Mouse (Mus musculus) cerebellum, adult 8-10 months (tissue): ENCODE measurements around the gene Dnajc27.

ENCODE experiments used
- DNase-seq: peaks from one replicate; pipeline ENCODE4 v3.0.0; 2022

Dnajc27 gene

GRCm38 (mm10) chr12:4082132-4083001 is at the start of gene Dnajc27:
TSS of gene Dnajc27 (plus strand) at chr12:4082583.
- DNase-seq, result peak; percentile 97

DNA sequence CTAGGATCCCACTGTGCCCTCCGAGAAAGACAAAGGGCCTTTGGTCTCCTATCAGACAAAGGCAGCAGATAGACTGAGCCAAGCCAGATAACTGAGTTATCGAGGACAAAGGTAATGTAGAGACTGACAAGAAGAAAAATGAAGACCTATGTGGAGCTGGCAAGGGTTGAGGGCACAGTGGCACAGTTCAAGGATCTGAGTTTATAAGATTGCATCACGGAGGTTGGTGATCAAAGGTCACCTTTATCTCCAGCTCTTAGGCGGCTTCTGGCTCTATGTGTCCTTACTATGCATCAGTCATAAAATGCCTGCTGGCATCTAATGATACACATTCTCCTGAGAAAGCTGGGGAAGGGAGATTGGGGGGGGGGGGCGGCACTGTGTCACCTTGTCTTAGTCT is 46.2 kb upstream of the Dnajc27 start:
- DNase-seq, result no peak

GRCm38 (mm10) chr12:4037511-4037910 is 44.9 kb upstream of the Dnajc27 start:
- no peak for DNase-seq

DNA sequence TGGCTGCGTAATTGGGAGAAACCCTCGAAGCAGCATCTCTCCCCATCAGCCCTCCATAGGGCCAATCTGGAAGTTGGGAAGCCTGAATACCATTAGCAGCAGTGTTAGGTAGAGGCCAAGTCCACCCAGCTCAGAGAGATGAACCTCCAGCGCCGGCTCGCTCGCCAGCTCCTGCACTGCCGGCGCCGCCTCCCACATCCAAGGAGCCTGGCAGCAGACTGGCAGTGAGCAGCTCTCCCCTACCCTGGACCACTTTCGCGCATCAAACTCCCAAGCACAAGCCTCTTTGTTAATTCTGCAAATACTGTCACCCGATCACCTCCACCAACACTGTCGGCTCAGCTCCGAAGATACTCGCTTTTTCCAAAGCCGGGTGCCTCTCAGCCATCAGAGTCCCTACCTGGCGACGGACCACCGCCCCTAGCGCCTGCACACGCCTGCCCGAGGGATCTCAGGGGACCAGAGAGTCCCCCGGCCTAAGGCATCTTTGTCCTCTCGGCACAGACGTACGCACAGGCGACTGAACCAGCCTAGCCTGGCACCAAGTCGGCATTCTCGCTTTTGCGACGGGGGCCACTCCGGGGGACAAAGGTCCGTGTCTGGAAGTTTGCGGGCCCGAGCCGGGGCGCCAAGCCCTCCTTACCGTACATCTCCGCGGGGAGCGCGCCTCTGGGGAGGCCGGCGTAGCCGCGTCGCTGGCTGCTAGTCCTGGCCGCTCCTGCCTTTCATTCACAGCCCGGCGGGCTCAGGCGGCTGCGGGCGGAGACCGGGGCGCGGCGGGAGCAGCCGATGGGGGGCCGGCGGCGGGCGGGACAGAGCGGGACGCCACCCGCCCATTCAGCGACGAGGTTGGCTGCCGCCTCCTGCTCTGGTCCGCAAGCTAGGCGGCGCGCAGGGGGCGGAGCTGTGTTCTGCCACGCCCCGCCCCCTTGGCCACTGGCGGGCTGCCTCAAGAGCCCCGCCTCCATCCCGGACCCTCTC is 44.0 kb upstream of the Dnajc27 start, which contains the start of gene Efr3b:
Gene Efr3b, minus strand, starts transcription at position 855 of the 981 bp plus-strand sequence.
- peak; percentile 86 for DNase-seq

DNA sequence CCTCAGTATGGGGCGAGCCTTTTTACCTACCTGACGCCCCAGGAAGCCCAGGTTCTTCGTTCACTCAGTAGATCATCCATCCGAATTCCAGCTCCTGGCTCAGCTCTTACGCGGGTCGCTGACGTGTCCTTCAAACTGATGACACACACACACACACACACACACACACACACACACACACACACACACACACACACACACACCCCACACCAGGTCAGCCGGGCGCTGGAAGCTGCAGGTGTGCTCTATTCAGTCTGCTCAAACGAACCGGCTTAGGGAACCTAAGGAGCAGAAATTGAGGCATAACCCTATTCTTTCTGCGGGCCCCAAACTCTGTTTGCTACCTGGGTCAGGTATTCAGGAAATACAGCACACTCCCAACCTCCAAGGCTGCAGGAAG is 43.3 kb upstream of the Dnajc27 start:
- no peak for DNase-seq

DNA sequence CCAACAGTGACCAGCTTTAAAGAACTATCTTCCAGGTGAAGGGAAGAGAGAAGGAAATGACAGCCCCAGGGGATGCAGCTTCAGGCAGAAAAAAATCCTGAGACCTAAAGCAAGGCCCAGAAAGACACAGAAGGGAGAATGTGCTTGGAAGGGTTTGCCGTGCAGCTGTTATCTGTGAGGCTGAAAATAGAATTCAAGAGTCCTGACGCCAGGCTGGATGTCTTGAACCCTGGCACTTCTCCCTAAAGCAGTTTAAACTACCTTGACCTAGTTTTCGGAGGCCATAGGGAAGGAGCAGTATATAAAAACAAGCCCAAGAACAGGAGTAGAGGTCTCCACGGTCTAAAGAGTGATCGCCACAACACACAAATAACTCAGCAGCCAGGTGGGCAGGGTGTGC is 40.0 kb upstream of the Dnajc27 start:
- DNase-seq, result no peak

GRCm38 (mm10) chr12:4045992-4046391 is 36.4 kb upstream of the Dnajc27 start:
- no peak for DNase-seq

GRCm38 (mm10) chr12:4048031-4048430 is 34.4 kb upstream of the Dnajc27 start:
- no peak for DNase-seq

DNA sequence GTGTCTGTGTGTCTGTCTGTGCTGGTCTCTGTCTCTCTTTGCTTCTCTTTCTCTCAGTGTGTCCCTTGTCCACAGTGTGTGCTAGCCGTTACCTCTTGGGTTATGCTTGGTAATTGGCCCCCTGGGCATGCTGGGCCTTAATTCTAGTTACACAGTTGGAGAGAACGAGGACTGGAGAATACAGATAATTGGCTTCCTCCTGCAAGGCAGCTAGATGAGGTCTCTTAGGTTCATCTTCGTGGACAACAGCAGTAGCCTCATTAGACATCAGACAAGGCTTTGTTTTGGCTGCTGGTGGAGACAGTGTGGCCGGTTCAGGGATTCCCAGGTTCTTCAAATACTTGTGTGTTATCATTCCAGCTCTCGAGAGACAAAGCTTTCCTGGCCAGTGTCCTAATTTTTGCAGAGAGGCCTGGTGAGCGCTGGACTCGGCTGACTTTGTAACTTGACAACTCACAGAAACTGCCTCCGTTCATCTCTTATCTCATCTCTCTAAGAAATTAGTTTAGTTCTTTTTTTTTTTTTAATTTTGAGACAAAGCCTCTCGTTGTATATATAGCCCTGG is 31.4 kb upstream of the Dnajc27 start:
- no peak for DNase-seq

DNA sequence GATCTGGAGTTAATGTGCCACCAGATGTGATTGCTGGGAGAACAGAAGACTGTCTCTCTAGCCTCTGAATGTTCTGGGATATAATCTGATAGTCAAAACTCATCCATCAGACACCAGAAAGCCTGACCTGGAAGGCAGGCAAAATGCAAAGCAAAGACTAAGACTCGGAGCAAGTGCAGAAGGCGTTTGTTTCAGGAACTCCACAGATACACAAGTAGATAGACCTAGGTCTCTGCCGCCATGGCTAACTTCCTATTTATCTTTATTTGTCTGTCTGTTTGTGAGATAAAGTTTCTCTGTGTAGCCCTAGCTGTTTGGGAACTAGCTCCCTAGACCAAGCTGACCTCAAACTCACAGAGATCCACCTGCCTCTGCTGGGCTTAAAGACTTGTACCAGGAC is 28.7 kb upstream of the Dnajc27 start:
- DNase-seq, result no peak

DNA sequence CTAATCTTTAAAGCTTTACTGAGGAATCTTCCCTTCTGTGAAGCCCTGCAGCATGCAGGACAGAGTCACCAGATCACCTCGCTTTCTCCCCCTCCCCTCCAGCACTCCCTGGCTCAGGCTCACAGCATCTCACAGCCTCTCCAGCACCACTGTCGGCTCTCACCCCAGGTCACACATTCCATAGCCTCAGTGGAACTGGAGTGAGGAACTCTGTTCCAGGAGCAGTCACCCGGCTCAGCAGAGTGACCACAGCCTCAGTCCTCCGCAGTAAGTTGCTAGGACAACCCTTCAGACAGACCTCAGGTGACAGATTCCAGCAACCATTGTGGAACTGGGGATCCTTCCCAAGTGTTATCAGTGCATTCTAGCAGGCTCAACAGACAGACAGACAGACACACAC is 27.5 kb upstream of the Dnajc27 start:
- no peak for DNase-seq

GRCm38 (mm10) chr12:4058321-4058720 is 24.1 kb upstream of the Dnajc27 start:
- DNase-seq, result no peak

DNA sequence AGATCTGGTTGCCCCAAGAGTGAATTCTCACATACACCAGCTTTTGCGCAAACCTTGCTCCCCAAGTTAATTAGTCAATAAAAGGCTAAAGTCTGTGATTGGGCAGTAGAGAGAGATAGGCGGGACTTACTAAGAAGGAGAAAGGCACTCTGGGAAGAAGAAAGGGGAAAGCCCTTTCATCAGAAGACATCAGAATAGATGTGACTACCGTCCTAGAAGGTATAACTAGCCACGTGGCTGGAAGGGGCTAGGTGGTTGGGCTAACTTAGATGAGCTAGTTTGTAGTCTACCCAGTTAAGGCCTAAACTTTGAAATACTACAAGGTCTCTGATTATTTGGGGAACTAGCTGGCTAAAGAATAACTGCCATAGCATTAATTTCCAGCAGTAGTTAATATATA is 22.7 kb upstream of the Dnajc27 start:
- no peak for DNase-seq

DNA sequence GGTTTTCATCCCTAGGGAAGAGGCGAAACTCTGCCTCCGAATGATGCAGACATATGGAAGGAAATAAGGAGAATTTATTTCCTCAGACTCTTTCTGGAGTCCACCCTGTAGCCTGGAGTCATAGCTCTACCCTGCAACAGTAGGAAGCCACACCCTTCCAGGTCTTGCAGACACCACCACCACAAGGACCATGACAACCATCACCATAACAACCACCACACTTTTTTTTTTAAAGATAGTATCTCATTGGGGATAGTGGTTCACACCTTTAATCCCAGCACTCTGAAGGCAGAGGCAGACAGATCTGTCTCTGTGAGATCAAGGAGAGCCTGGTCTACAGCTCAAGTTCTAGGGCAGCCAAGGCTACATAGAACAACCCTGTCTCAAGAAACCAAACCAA is 16.9 kb upstream of the Dnajc27 start:
- no peak for DNase-seq

DNA sequence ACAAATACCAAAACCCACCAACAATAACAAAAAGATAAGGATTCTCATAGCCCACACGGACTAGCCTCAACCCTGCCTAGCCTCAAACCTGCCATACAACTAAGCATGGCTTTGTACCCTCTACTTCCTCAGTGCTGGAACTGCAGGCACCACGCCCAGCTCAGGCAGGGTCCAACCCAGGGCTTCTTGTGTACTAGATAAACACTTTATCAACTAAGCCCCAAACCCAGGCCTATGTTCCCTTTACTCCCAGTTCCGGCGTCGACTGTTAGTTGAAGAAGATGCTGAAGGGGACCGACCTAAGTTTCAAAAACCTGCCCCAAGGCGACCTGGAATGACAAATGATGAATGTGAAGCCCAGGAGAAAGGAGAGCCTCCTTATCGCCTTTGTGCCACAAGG is 16.4 kb upstream of the Dnajc27 start:
- no peak for DNase-seq

DNA sequence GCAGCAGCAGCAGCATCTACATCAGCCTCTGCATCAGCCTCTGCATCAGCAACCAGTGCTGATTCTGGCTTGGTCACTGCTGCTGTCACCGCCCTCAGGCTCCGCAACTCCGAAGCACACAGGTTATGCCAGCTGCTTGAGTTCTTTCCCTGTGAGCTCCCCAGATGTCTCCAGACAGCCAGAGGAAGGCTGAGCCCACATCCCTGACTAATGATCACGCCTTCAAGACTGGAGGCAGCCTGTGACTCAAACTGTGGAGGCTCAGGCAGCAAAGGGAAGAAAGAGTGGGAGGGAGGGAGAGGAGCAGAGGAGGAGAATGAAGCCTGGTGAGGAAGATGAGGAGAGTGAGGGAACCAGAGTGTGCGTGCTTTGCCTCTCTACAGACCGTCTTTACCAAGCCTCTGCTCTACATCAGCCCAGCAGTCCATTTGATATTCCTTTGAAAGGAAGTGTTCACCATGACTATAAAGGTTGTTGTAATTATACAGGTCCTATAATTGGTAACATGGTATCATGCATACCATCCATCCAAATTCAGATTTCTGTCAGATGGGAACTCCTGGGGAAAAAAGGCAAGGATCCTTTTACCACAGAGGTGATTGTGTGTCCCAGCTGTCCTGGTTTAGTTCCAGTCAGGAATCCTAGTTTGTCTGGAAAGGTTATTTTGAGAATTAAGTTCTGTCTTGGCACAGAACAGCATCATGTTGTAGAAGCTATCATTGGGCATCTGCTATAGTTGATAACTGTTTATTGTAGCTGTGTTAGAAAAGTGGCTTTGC is 15.5 kb upstream of the Dnajc27 start:
- DNase-seq, result no peak

DNA sequence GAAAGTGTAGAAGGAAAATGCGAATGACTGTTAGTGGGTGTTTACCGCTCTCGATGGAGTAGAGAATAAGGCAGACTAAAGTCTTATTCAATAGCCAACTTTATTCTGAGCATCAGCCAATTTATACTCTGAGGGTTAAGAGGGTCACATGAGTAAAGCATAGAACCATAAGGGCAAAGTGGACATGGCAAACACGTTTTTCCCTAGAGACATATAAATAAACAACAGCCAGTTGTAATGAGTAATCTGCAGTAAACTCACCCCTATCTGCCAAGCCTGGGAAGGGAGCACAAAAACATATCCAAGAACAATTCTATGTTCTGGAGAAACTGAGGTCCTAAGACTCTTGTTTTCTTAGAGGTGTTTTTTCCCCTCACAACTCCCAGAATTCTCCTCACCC is 13.8 kb upstream of the Dnajc27 start:
- no peak for DNase-seq

DNA sequence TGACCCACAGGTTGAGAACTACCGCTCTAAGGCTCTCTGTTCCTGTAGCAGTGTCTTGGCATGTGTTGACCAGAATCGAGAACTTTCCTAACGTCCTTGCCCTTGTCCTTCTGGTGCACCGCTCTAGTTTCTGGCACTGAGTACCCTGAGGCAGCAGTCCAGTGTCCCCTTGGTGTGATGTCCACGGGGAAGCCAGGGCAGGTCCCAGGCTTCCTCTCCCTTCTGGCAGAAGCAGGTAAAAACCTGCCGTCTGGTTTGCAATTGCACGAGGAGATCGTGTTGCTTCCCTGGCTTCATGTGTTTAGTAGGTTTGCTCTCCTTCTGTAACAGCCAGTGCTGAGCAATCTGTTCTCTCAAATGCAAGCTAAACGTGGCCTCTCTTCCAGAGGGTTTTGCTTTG is 10.7 kb upstream of the Dnajc27 start:
- DNase-seq, result no peak

- DNase-seq, result no peak
Observed at GRCm38 (mm10) chr12:4075407-4075806, 7.0 kb upstream of the Dnajc27 start.

DNA sequence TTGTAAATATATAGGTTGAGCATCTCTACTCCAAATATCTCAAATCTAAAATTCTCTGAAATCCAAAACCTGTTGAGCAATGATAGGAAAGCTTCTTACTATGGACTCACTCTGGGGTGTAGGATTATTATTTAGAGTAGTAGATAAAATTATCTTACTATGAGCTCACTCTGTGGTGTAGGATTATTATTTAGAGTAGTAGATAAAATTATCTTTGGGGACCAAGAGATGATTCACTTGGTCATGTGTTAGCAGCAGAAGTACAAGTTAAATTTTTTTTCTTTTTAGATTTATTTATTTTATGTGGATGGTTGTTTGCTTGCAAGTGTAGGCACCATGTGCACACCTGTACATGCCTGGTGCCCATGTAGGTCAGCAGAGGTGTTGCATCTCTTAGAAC is 6.0 kb upstream of the Dnajc27 start:
- no peak for DNase-seq

GRCm38 (mm10) chr12:4078069-4078468 is 4.3 kb upstream of the Dnajc27 start:
- no peak for DNase-seq

DNA sequence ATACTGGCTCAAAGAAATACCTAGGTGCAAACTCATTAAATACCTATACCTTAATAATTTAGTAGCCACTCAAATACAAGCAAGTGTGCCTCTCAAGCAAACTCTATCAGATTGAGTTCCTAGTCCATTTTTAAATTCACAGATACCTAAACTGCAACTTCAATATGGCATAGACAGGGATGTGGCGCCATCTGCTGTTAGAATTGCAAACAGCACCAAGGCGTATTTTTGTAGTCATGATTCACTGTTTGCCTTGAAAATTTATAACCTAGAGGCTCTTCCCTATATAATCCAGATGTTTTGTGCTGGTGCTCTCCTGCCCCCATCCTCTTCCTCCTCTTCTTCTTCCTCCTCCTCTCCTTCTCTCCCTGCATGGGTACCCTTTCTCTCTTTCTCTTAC is 2.1 kb upstream of the Dnajc27 start:
- peak; percentile 84 for DNase-seq

- no peak for DNase-seq
Observed at GRCm38 (mm10) chr12:4083441-4083840, 1.1 kb downstream of the Dnajc27 start.
